Mouse (Mus musculus): ENCODE data around the gene Slc6a16.

Slc6a16 gene

GRCm38 (mm10) chr7:45216442-45217183 is 24.3 kb upstream of the Slc6a16 start:
- peak; percentile 74 for DNase-seq (ENCODE audit: low spot score)

GRCm38 (mm10) chr7:45221680-45222079 is 19.2 kb upstream of the Slc6a16 start:
- no peak for DNase-seq (ENCODE audit: low spot score)

GRCm38 (mm10) chr7:45224826-45225225 is 16.1 kb upstream of the Slc6a16 start:
- no peak for DNase-seq (ENCODE audit: low spot score)

GRCm38 (mm10) chr7:45226421-45226820 is 14.5 kb upstream of the Slc6a16 start:
- DNase-seq (ENCODE audit: low spot score) = no peak

- DNase-seq (ENCODE audit: low spot score) = no peak
These were observed 12.3 kb upstream of the Slc6a16 start for GRCm38 (mm10) chr7:45228548-45228947.

- DNase-seq (ENCODE audit: low spot score) = no peak
These were observed 11.8 kb upstream of the Slc6a16 start for GRCm38 (mm10) chr7:45229046-45229445.

- no peak for DNase-seq (ENCODE audit: low spot score)
These were observed 11.3 kb upstream of the Slc6a16 start for GRCm38 (mm10) chr7:45229459-45230203.

GRCm38 (mm10) chr7:45231192-45231591 is 9.7 kb upstream of the Slc6a16 start:
- DNase-seq (ENCODE audit: low spot score) = no peak

GRCm38 (mm10) chr7:45231941-45232340 is 8.9 kb upstream of the Slc6a16 start:
- DNase-seq (ENCODE audit: low spot score) = no peak

- DNase-seq (ENCODE audit: low spot score) = no peak
These were observed 8.0 kb upstream of the Slc6a16 start for GRCm38 (mm10) chr7:45232716-45233465.

GRCm38 (mm10) chr7:45233580-45234332 is 7.1 kb upstream of the Slc6a16 start:
- DNase-seq (ENCODE audit: low spot score) = peak; percentile 68

GRCm38 (mm10) chr7:45234333-45234841 is 6.5 kb upstream of the Slc6a16 start:
- DNase-seq (ENCODE audit: low spot score) = peak; percentile 74

- peak; percentile 93 for DNase-seq (ENCODE audit: low spot score)
These were observed 5.8 kb upstream of the Slc6a16 start for GRCm38 (mm10) chr7:45234922-45235571.

GRCm38 (mm10) chr7:45235656-45236180 is 5.2 kb upstream of the Slc6a16 start:
- peak; percentile 28 for DNase-seq (ENCODE audit: low spot score)

GRCm38 (mm10) chr7:45237747-45238699 is 2.9 kb upstream of the Slc6a16 start:
- DNase-seq (ENCODE audit: low spot score) = no peak

- no peak for DNase-seq (ENCODE audit: low spot score)
These were observed 2.0 kb upstream of the Slc6a16 start, which contains the start of gene Cd37 for GRCm38 (mm10) chr7:45238723-45239496. TSS of gene Cd37 (minus strand) at chr7:45239115.

GRCm38 (mm10) chr7:45240109-45240508 is 776 bp upstream of the Slc6a16 start:
- no peak for DNase-seq (ENCODE audit: low spot score)

GRCm38 (mm10) chr7:45241389-45241749 is 484 bp downstream of the Slc6a16 start:
- no peak for DNase-seq (ENCODE audit: low spot score)

- no peak for DNase-seq (ENCODE audit: low spot score)
These were observed 6.8 kb downstream of the Slc6a16 start for GRCm38 (mm10) chr7:45247666-45248065.

All from MN1 (cell line).